Mouse (Mus musculus) adrenal gland, adult (tissue): ENCODE results near the gene Ryr1.
"Not testable (repeated sequence)": the region's sequence is repeated elsewhere in the genome, so short reads cannot be mapped to it uniquely, and the experiment has no call there.

Source experiments
- DNase-seq, 2 experiments: peaks; one replicate each; pipeline ENCODE4 v3.0.0; 2022 to 2023; ENCODE audit warnings: low spot score in 1 of 2; ENCODE audit not compliant: inconsistent age in 2 of 2

Ryr1 gene

GRCm38 (mm10) chr7:29084411-29084810 lies 40.6 kb downstream of the Ryr1 start:
- no peak for DNase-seq

GRCm38 (mm10) chr7:29079419-29079950 lies 45.5 kb downstream of the Ryr1 start:
- no peak for DNase-seq

GRCm38 (mm10) chr7:29076977-29077376 lies 48.0 kb downstream of the Ryr1 start:
- DNase-seq = no peak

- no peak for DNase-seq
Measured at GRCm38 (mm10) chr7:29075208-29075607, 49.8 kb downstream of the Ryr1 start.

- DNase-seq = peak in 1 of 2 experiments; percentile 42
Measured at GRCm38 (mm10) chr7:29072689-29073088, 52.3 kb downstream of the Ryr1 start.

- DNase-seq = no peak
Measured at GRCm38 (mm10) chr7:29071169-29071891, 53.6 kb downstream of the Ryr1 start.

- no peak for DNase-seq
Measured at GRCm38 (mm10) chr7:29070364-29071168, 54.4 kb downstream of the Ryr1 start.

- no peak for DNase-seq
Measured at GRCm38 (mm10) chr7:29067758-29068157, 57.2 kb downstream of the Ryr1 start.

GRCm38 (mm10) chr7:29063476-29063875 lies 61.5 kb downstream of the Ryr1 start:
- not testable (repeated sequence) for DNase-seq

- DNase-seq = peak in 1 of 2 experiments; percentile 57
Measured at GRCm38 (mm10) chr7:29061522-29062037, 63.4 kb downstream of the Ryr1 start.

GRCm38 (mm10) chr7:29059445-29059844 lies 65.5 kb downstream of the Ryr1 start:
- DNase-seq = no peak

GRCm38 (mm10) chr7:29052821-29053220 lies 72.2 kb downstream of the Ryr1 start:
- no peak for DNase-seq

GRCm38 (mm10) chr7:29050797-29051196 lies 74.2 kb downstream of the Ryr1 start:
- peak in 1 of 2 experiments; percentile 45 for DNase-seq

- DNase-seq = no peak
Measured at GRCm38 (mm10) chr7:29048615-29049014, 76.4 kb downstream of the Ryr1 start.

- DNase-seq = no peak
Measured at GRCm38 (mm10) chr7:29048070-29048469, 76.9 kb downstream of the Ryr1 start.

GRCm38 (mm10) chr7:29046533-29046932 lies 78.4 kb downstream of the Ryr1 start:
- DNase-seq = no peak

- no peak for DNase-seq
Measured at GRCm38 (mm10) chr7:29044302-29044701, 80.7 kb downstream of the Ryr1 start.

GRCm38 (mm10) chr7:29043674-29044057 lies 81.3 kb downstream of the Ryr1 start:
- no peak for DNase-seq

GRCm38 (mm10) chr7:29043016-29043673 lies 81.8 kb downstream of the Ryr1 start:
- peak; percentile 53 to 88 for DNase-seq

- DNase-seq = no peak
Measured at GRCm38 (mm10) chr7:29041194-29041593, 83.8 kb downstream of the Ryr1 start.

- DNase-seq = peak in 1 of 2 experiments; percentile 26
Measured at GRCm38 (mm10) chr7:29039985-29040661, 84.9 kb downstream of the Ryr1 start.
